Mouse (Mus musculus) liver, embryonic 15.5 days (tissue): Measurements from ENCODE around the gene Zfp446. TPM values are rescaled to one million over a fixed set of nuclear protein-coding genes. Genes with fewer than 3 reads are reported as not detected.

ENCODE experiments used
- ATAC-seq: fragments of 200-750 bp; cut with Nextera tagmentation; 2 replicates; pipeline ENCODE4 v1.8.0; 2017; ENCODE audit warnings: moderate number of reproducible peaks, mild to moderate bottlenecking, moderate library complexity; ENCODE audit not compliant: insufficient read depth
- H3K27ac ChIP-seq: fragments of 300-500 bp; sonication (generic); replicated peaks from 2 replicates; pipeline ENCODE4 v1.5.1; 2015; ENCODE audit warnings: mild to moderate bottlenecking, inconsistent platforms
- H3K27me3 ChIP-seq: fragments of 300-500 bp; sonication (generic); 2 replicates; pipeline ENCODE4 v1.6.1; 2015; ENCODE audit warnings: mild to moderate bottlenecking, inconsistent platforms
- H3K36me3 ChIP-seq: fragments of 300-500 bp; sonication (generic); replicated peaks from 2 replicates; pipeline ENCODE4 v1.6.1; 2015; ENCODE audit warnings: moderate library complexity, mild to moderate bottlenecking, inconsistent platforms
- H3K4me1 ChIP-seq: fragments of 300-500 bp; sonication (generic); replicated peaks from 2 replicates; pipeline ENCODE4 v1.6.1; 2015; ENCODE audit warnings: inconsistent platforms
- H3K4me2 ChIP-seq: fragments of 300-500 bp; sonication (generic); 2 replicates; pipeline ENCODE4 v1.6.1; 2015; ENCODE audit warnings: moderate library complexity, mild to moderate bottlenecking, inconsistent platforms
- H3K4me3 ChIP-seq: fragments of 300-500 bp; sonication (generic); replicated peaks from 2 replicates; pipeline ENCODE4 v1.5.1; 2015; ENCODE audit warnings: mild to moderate bottlenecking, inconsistent platforms
- H3K9ac ChIP-seq: fragments of 300-500 bp; sonication (generic); 2 replicates; pipeline ENCODE4 v1.6.1; 2015; ENCODE audit warnings: moderate library complexity, mild to moderate bottlenecking, inconsistent platforms
- H3K9me3 ChIP-seq: fragments of 300-500 bp; sonication (generic); replicated peaks from 2 replicates; pipeline ENCODE4 v1.6.1; 2016; ENCODE audit warnings: inconsistent platforms
- WGBS: fragments of 180-500 bp; shearing (Covaris S2); methylation state at CpG from one replicate; pipeline ENCODE4 v1.1.7; 2015; ENCODE audit warnings: mixed read lengths; ENCODE audit not compliant: insufficient replicate concordance; 5-methylcytosine and 5-hydroxymethylcytosine counted together
- polyA plus RNA-seq: library from polyadenylated mRNA; unstranded; fragments of >200 nt; fragmentation: Nextera tagmentation; extraction: Ambion mirVana; gene quantifications from 2 replicates; pipeline ENCODE4 v1.2.1, GENCODE M21; 2015

Gene Zfp446
- polyA plus RNA-seq, 1 experiment from 2014 or later: 2.2 TPM

DNA sequence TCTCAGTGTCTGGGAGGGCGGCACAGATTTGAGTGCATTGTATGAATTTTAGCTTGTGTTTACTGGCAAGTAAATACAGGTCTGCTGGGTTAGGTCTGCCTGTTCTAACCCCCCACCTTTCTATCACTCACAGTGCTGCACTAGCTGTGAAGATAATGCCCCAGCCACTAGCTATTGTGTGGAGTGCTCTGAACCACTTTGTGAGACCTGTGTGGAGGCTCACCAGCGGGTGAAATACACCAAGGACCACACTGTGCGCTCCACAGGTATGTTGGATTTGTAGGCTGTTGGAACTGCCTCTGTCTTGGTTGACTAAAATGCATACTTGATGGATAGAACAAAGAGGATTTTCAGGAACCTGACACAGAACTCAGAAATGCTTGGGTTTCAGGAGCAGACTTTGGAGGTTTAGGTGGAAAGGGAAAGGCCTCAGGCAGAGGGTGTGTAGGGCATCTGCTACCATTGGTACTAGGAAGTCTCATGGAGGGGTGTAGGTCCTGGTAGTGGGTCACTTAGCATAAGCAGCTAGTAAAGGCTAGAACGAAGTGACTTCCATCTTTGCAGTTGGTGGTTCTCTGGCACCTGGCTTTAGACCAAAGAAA lies 48.0 kb downstream of the Zfp446 start:
- H3K9me3 ChIP-seq: no peaks in the 10 kb centered on the region
- peaks cover 43% of the 10 kb centered on the region for H3K4me1 ChIP-seq
- H3K27me3 ChIP-seq: no peaks in the 10 kb centered on the region
- H3K4me3 ChIP-seq: peak overlapping the region; percentile 89
- 29% methylated on average over 4 of the region's 4 CpGs for WGBS
- H3K4me2 ChIP-seq: peak overlapping the region; percentile 98
- peaks cover 54% of the 10 kb centered on the region for H3K36me3 ChIP-seq
- no peak for ATAC-seq
- peak overlapping the region; percentile 98 for H3K27ac ChIP-seq
- H3K9ac ChIP-seq: peak overlapping the region; percentile 85

DNA sequence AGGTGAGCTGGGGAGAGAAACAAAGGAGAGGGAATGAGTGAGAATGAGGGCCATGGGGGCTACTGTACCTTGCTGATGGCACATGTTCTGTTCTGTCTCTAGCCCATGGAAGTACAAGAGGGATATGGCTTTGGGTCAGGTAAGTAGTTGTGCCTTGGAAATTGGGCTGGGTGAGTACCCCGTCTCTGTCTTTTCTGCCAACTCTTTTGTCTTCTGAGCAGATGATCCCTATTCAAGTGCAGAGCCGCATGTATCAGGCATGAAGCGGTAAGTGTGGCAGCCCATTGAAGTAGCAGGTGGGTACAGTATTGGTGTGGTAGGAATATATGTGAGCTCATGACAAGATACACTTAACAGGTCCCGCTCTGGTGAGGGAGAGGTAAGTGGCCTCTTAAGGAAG lies 51.3 kb downstream of the Zfp446 start:
- Histone ChIP-seq H3K9ac (no peak overlapping the region), H3K36me3 (peaks cover 86% of the 10 kb centered on the region), H3K27ac (no peak overlapping the region), H3K4me2 (no peak overlapping the region), H3K4me1 (peaks cover 48% of the 10 kb centered on the region), H3K9me3 (no peaks in the 10 kb centered on the region), H3K27me3 (no peaks in the 10 kb centered on the region), H3K4me3 (no peak overlapping the region)
- 83% methylated on average over 4 of the region's 4 CpGs for WGBS
- no peak for ATAC-seq

DNA sequence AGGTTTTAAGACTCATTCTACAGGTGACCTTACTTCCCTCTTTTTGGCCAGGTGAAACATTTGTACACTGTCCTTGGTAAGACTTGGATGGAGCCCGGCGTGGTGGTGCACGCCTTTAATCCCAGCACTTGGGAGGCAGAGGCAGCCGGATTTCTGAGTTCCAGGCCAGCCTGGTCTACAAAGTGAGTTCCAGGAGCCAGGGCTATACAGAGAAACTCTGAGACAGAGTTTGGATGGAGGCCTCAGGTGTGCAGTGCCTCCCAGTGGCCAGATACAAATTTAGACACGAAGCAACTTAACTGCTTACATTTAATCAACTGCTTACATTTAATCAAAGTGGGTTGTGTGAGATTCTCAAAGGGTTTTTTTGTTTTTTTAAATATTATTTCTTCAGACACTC lies 53.4 kb downstream of the Zfp446 start:
- Histone ChIP-seq H3K9me3 (no peaks in the 10 kb centered on the region), H3K27ac (no peak overlapping the region), H3K9ac (no peak overlapping the region), H3K27me3 (no peaks in the 10 kb centered on the region), H3K4me2 (no peak overlapping the region), H3K4me3 (no peak overlapping the region), H3K4me1 (peaks cover 52% of the 10 kb centered on the region), H3K36me3 (peaks cover 91% of the 10 kb centered on the region)
- no peak for ATAC-seq
- 70% methylated on average over 5 of the region's 5 CpGs for WGBS

DNA sequence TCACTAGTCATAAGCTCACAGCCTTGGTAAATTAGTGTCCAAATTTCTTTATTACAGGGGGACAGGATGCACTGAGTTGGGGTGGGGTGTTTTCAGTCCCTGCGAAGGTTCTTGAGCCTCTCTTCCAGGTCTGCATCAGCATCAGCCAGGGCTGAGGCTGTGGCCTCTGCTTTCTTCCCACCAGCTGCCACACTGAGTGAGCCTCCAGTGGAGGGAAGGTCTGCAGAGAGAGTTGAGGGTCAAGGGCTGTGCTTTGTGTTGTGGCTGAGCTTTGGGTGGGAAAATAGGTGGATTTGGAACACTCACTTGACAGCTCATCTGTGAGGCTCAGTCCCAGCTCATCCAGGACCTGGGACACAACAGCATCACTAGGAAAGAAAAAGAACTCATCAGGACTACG lies 54.3 kb downstream of the Zfp446 start:
- H3K36me3 ChIP-seq: peaks cover 86% of the 10 kb centered on the region
- peaks cover 52% of the 10 kb centered on the region for H3K4me1 ChIP-seq
- no peak overlapping the region for H3K9ac ChIP-seq
- 80% methylated on average over 2 of the region's 2 CpGs for WGBS
- no peak overlapping the region for H3K4me2 ChIP-seq
- H3K27ac ChIP-seq: no peak overlapping the region
- no peaks in the 10 kb centered on the region for H3K27me3 ChIP-seq
- H3K4me3 ChIP-seq: no peak overlapping the region
- H3K9me3 ChIP-seq: no peaks in the 10 kb centered on the region
- no peak for ATAC-seq

DNA sequence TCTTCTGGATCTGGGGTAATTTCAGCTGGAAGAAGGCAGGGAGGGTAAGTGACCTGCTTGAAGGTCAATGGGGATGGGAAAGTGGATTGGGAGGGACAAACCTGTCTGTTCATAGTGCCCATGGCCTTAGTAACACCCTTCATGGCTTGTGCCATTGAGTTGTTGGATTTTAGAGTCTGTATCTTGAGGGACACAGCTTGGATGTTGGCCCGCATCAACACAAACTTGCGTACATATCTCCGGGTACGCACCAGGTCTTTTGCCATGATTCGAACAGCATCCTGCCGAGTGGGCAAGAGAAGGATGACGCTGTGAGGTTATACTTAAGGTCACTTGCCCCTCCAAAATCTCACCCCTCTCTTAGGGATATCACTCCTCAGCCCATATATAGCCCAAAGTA lies 54.9 kb downstream of the Zfp446 start:
- 88% methylated on average over 7 of the region's 7 CpGs for WGBS
- ATAC-seq: no peak
- Histone ChIP-seq H3K27ac (no peak overlapping the region), H3K9me3 (no peaks in the 10 kb centered on the region), H3K4me2 (no peak overlapping the region; the same call in 1 of the 2 replicates), H3K27me3 (no peaks in the 10 kb centered on the region), H3K4me3 (no peak overlapping the region), H3K36me3 (peaks cover 81% of the 10 kb centered on the region), H3K9ac (no peak overlapping the region), H3K4me1 (peaks cover 51% of the 10 kb centered on the region)

DNA sequence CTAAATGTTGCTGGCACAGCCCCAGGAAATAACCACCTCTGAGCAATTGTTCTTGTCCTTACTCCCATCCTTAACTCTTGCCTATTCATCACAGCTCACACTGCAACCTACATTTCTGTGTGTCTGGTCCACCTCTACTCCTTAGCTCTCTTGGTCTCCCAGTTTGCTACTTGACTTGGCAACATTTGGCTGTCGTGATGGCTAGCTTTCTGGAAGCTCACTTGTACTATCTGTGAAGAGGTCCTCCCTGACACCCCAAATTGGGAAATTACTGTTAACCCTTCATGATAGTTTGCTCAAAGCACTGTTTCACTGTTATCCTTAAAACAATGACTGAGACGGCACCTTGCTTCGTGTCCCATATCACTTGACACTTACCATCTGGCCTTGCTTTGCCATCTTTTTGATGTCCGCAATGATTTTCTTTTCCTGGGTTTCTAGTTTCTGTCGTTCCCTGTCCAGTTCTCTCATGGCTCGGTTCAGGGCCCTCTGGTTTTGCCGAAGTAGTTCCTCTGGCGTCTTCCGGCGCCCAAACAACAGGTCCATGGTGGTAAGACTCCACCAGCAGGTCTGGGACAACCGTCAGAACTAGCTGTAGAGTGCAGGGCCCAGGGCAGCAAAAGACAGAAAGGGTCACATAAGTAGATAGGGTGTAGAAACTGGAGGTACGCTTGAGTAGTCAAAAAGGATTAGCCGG lies 56.0 kb downstream of the Zfp446 start:
- WGBS: 44% methylated on average over 13 of the region's 13 CpGs
- ATAC-seq: no peak

DNA sequence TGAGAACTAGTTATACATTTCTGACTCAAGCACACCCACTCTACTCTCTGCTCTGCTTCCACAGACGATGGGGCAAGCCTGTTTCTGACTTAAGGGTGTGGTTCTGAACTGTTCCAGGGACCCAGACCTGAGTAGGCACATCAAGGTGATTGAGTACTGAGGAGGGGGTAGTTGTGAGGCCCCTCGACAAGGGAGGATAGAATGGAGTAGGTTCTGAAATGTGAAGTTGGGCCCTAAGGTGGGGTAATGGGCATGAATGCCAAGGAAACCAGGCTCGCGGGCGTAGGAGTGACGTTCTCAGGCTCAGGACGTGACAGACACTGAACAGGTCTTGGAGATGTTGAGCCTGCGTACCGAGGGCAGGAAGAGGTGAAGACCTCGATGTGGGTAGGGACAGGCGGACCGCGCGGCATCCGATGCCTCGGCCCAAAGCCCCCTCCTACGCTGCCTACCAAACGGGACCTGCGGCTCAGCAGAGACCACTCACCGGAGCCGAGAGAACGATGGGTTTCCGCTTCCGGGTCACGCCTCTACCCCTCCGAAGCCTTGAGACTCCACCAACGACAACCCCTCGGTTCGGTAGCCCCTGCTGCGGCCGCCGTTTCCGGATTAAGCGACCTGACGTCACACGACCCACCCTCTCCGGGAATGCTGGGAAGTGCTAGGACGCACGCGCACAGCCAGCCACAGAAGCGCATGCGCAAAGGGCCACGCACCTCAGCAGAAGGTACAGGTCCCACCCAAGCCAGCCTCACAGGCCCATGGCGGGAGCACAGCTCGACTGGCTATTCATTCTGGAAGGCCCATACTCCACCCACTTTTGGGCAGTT lies 56.7 kb downstream of the Zfp446 start, which contains the start of gene Chmp2a:
Chmp2a (minus strand) TSS at position 660 of the 830 bp plus-strand sequence.
- Histone ChIP-seq H3K36me3 (peaks cover 63% of the 10 kb centered on the region), H3K4me2 (peak within 1 kb of the TSS; percentile 80), H3K4me3 (peak within 1 kb of the TSS; percentile 78), H3K27ac (peak within 1 kb of the TSS; percentile 98), H3K9ac (peak within 1 kb of the TSS; percentile 82), H3K27me3 (no peaks in the 10 kb centered on the region), H3K9me3 (no peaks in the 10 kb centered on the region), H3K4me1 (peaks cover 60% of the 10 kb centered on the region)
- under 1% methylated on average over 45 of the region's 45 CpGs for WGBS
- ATAC-seq: peak; percentile 68

More for the DNA sequence above, 56.0 kb downstream of the Zfp446 start:
- no peaks in the 10 kb centered on the region for H3K9me3 ChIP-seq
- H3K27me3 ChIP-seq: no peaks in the 10 kb centered on the region
- H3K4me2 ChIP-seq: peak overlapping the region; percentile 80
- H3K9ac ChIP-seq: peak overlapping the region; percentile 82
- peak overlapping the region; percentile 98 for H3K27ac ChIP-seq
- peaks cover 52% of the 10 kb centered on the region for H3K4me1 ChIP-seq
- peaks cover 70% of the 10 kb centered on the region for H3K36me3 ChIP-seq
- peak overlapping the region; percentile 78 for H3K4me3 ChIP-seq

Other genes with a start within 250 kb of the Zfp446 start
- not detected in 2 replicates for gene Vmn2r56, start 242.8 kb upstream of the Zfp446 start, polyA plus RNA-seq
- gene Zscan18, start 174.2 kb upstream of the Zfp446 start, polyA plus RNA-seq: 0.24 and 0.44 TPM in 2 replicates
- 1.6 and 1.9 TPM in 2 replicates for gene Zfp329, start 159.0 kb upstream of the Zfp446 start, polyA plus RNA-seq
- gene Zfp110, start 143.1 kb upstream of the Zfp446 start, polyA plus RNA-seq: 10.8 and 12.3 TPM in 2 replicates
- 0.47 and 0.62 TPM in 2 replicates for gene Zfp128, start 96.7 kb upstream of the Zfp446 start, polyA plus RNA-seq
- 3.4 and 3.9 TPM in 2 replicates for gene Zscan22, start 80.0 kb upstream of the Zfp446 start, polyA plus RNA-seq
- gene Rps5, start 55.6 kb upstream of the Zfp446 start, polyA plus RNA-seq: 541 and 547 TPM in 2 replicates
- 0.08 and 0.20 TPM in 2 replicates for gene Rnf225, start 50.4 kb upstream of the Zfp446 start, polyA plus RNA-seq
- 2.5 and 2.7 TPM in 2 replicates for gene Zfp324, start 12.0 kb upstream of the Zfp446 start, polyA plus RNA-seq
- gene Slc27a5, start 20.3 kb downstream of the Zfp446 start, polyA plus RNA-seq: 17.2 and 22.1 TPM in 2 replicates
- 75.3 and 89.4 TPM in 2 replicates for gene Trim28, start 21.3 kb downstream of the Zfp446 start, polyA plus RNA-seq
- 11.8 and 13.3 TPM in 2 replicates for gene Zbtb45, start 32.2 kb downstream of the Zfp446 start, polyA plus RNA-seq
- 118 and 120 TPM in 2 replicates for gene Chmp2a, start 57.0 kb downstream of the Zfp446 start, polyA plus RNA-seq
- gene Ube2m, start 60.4 kb downstream of the Zfp446 start, polyA plus RNA-seq: 64.5 and 72.3 TPM in 2 replicates
- gene Mzf1, start 76.9 kb downstream of the Zfp446 start, polyA plus RNA-seq: 0.37 and 0.44 TPM in 2 replicates
- not detected in 2 replicates for gene Vmn1r85, start 117.3 kb downstream of the Zfp446 start, polyA plus RNA-seq
- not detected in 2 replicates for gene Vmn1r86, start 142.1 kb downstream of the Zfp446 start, polyA plus RNA-seq
- not detected in 2 replicates for gene Vmn1r87, start 162.3 kb downstream of the Zfp446 start, polyA plus RNA-seq
- not detected in 2 replicates for gene Vmn1r88, start 181.7 kb downstream of the Zfp446 start, polyA plus RNA-seq
- not detected in 2 replicates for gene Vmn1r89, start 235.2 kb downstream of the Zfp446 start, polyA plus RNA-seq